Mouse (Mus musculus) small intestine, adult 2 months (tissue): Measurements from ENCODE around the gene Prkag2.

Experiments used
- CTCF ChIP-seq: fragments of 200-500 bp; IDR thresholded peaks from 2 replicates; pipeline ENCODE4 v1.5.1; 2012; ENCODE audit warnings: low read depth, mild to moderate bottlenecking, control low read depth, inconsistent platforms, low read length, moderate library complexity, mixed read lengths; ENCODE audit not compliant: insufficient replicate concordance, insufficient read length; ENCODE audit errors: extremely low read depth
- POLR2A ChIP-seq: fragments of 200-500 bp; IDR thresholded peaks from 2 replicates; pipeline ENCODE4 v1.6.1; 2012; ENCODE audit warnings: low read depth, mild to moderate bottlenecking, control low read depth, inconsistent platforms, low read length, moderate library complexity

- TF ChIP-seq POLR2A (no peak), CTCF (no peak)
Observed at GRCm38 (mm10) chr5:24863804-24864203, 236.6 kb downstream of the Prkag2 start.
